Mouse (Mus musculus): ENCODE results near the gene Nme4. TPM values are rescaled to one million over a fixed set of nuclear protein-coding genes. Genes with fewer than 3 reads are reported as not detected.

Gene Nme4
- polyA plus RNA-seq, 1 experiment from 2014 or later = 68.2 TPM

- no peaks in the 10 kb centered on the region for H3K27me3 ChIP-seq (ENCODE audit: control insufficient read depth, insufficient read depth, low read length)
- 78% methylated on average over 2 of the region's 2 CpGs for WGBS
- no peak overlapping the region for H3K4me2 ChIP-seq (ENCODE audit: low read depth)
- H3K4me3 ChIP-seq (ENCODE audit: low read depth, low read length) = no peak overlapping the region
- no peaks in the 10 kb centered on the region for H3K4me1 ChIP-seq (ENCODE audit: control insufficient read depth, insufficient read depth, low read length)
- no peaks in the 10 kb centered on the region for H3K36me3 ChIP-seq (ENCODE audit: control insufficient read depth, insufficient read depth, low read length)
- H3K27ac ChIP-seq (ENCODE audit: low read depth, low read length) = no peak overlapping the region
- H3K9ac ChIP-seq (ENCODE audit: low read length) = no peak overlapping the region
- ATAC-seq (ENCODE audit: insufficient read depth, low FRiP score, low TSS enrichment) (no peak), DNase-seq (ENCODE audit: low spot score) (no peak)
- no peaks in the 10 kb centered on the region for H3K9me3 ChIP-seq (ENCODE audit: control insufficient read depth, low read length)
Measured at GRCm38 (mm10) chr17:26078851-26079250, 16.6 kb downstream of the Nme4 start.

DNA sequence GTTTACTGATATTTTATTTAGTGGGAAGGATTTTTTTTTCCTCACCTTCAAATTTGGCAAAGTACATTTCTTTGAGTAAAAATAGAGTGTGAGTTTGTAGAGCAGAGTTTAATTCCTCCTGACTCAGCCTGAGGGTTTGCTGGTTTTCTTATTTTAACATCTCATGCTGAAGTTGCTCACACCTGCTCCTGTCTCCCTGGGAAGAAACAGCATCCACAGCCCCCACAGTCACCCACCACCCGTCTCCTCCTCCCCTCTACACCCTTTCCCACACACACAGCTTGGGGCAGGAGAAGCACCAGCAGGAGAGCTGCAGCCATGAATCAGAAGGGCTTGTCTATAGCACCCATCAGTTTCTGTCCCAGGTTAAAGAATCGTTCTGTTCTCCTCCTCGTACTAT is 20.2 kb downstream of the Nme4 start:
- Histone ChIP-seq H3K36me3 (ENCODE audit: control insufficient read depth, insufficient read depth, low read length) (no peaks in the 10 kb centered on the region), H3K27me3 (ENCODE audit: control insufficient read depth, insufficient read depth, low read length) (no peaks in the 10 kb centered on the region), H3K9me3 (ENCODE audit: control insufficient read depth, low read length) (no peaks in the 10 kb centered on the region), H3K4me3 (ENCODE audit: low read depth, low read length) (no peak overlapping the region), H3K27ac (ENCODE audit: low read depth, low read length) (no peak overlapping the region), H3K9ac (ENCODE audit: low read length) (no peak overlapping the region), H3K4me1 (ENCODE audit: control insufficient read depth, insufficient read depth, low read length) (no peaks in the 10 kb centered on the region), H3K4me2 (ENCODE audit: low read depth) (no peak overlapping the region)
- WGBS = 66% methylated on average over 3 of the region's 3 CpGs
- ATAC-seq (ENCODE audit: insufficient read depth, low FRiP score, low TSS enrichment) (no peak), DNase-seq (ENCODE audit: low spot score) (no peak)

DNA sequence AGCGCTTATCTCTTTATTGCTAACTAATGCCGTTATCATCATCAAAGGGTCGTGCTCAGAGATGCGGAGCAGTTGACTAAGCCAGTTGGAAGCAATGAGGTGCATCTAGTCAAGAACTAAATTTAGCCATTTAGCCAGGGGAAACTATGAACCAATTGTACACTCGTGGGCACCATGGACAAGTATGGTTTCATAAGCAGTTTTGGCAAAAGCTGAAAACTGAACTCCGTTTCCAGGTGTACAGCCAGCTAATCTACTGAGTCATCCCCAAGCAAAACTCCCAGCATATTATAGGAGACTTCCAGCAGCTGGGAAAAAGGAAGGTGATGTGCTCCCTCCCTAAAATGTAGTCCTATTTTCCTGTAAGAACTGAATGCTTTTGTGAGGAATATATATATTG is 25.3 kb downstream of the Nme4 start:
- no peaks in the 10 kb centered on the region for H3K36me3 ChIP-seq (ENCODE audit: control insufficient read depth, insufficient read depth, low read length)
- peaks cover 22% of the 10 kb centered on the region for H3K4me1 ChIP-seq (ENCODE audit: control insufficient read depth, insufficient read depth, low read length)
- H3K9me3 ChIP-seq (ENCODE audit: control insufficient read depth, low read length) = no peaks in the 10 kb centered on the region
- H3K27ac ChIP-seq (ENCODE audit: low read depth, low read length) = no peak overlapping the region
- peak overlapping the region; percentile 99 for H3K4me2 ChIP-seq (ENCODE audit: low read depth)
- DNase-seq (ENCODE audit: low spot score) = no peak
- H3K4me3 ChIP-seq (ENCODE audit: low read depth, low read length) = peak overlapping the region; percentile 66; the same call in 1 of the 2 replicates
- no peaks in the 10 kb centered on the region for H3K27me3 ChIP-seq (ENCODE audit: control insufficient read depth, insufficient read depth, low read length)
- no peak overlapping the region; the same call in 1 of the 2 replicates for H3K9ac ChIP-seq (ENCODE audit: low read length)
- no peak for ATAC-seq (ENCODE audit: insufficient read depth, low FRiP score, low TSS enrichment)
- 42% methylated on average over 6 of the region's 6 CpGs for WGBS

DNA sequence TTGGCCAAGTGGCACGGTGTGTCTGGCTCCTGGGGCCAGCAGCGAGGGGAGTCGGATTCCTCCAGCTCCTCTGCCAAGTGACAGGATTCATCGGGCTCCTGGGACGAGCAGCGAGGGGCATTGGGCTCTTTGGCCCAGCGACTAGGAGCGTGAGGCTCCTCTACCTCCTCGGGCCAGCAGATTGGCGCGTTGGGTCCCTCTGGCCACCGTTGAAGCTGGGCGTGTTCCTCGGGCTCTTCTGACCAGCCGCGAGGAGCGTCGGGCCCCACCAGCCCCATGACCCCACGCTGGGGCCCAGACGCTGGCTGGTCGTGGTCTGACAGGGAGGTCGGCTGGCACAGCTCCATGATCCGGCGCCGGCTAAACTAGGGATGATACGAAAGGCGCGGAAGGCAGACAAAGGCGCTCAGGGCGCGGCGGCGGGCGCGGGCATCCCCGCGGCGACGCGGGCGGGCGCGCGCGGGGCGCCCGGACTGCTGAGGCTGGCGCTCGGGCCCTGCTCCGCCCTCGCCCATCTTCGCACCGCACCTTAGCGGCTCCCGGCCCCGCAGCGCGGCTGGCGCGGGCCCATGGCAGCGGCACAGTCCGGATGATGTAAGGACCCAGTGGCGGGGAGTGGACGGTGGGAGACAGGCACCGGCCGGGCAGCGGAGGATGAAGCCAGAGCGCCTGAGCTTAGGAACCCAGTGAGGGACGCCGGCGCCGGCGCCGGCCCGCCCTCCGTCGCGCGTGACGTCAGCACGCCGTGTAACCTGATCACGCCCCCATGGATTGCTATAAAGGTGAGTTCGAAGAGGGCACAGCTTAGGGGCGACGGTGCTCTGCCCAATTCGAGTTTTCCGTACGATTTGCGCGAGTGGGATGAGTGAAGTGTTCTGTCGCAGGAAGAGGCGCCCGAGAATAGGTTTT is 26.3 kb downstream of the Nme4 start, which contains the start of gene Rab11fip3:
Rab11fip3 (minus strand) TSS at position 725 of the 909 bp plus-strand sequence.
- H3K36me3 ChIP-seq (ENCODE audit: control insufficient read depth, insufficient read depth, low read length) = no peaks in the 10 kb centered on the region; the same call in 1 of the 2 replicates
- WGBS = under 1% methylated on average over 86 of the region's 94 CpGs
- peak within 1 kb of the TSS; percentile 99 for H3K4me2 ChIP-seq (ENCODE audit: low read depth)
- no peaks in the 10 kb centered on the region for H3K27me3 ChIP-seq (ENCODE audit: control insufficient read depth, insufficient read depth, low read length)
- peak within 1 kb of the TSS; percentile 66 for H3K4me3 ChIP-seq (ENCODE audit: low read depth, low read length)
- H3K4me1 ChIP-seq (ENCODE audit: control insufficient read depth, insufficient read depth, low read length) = peaks cover 25% of the 10 kb centered on the region
- DNase-seq (ENCODE audit: low spot score) = peak; percentile 93
- H3K27ac ChIP-seq (ENCODE audit: low read depth, low read length) = peak within 1 kb of the TSS; percentile 70
- peak; percentile 93 for ATAC-seq (ENCODE audit: insufficient read depth, low FRiP score, low TSS enrichment)
- no peaks in the 10 kb centered on the region for H3K9me3 ChIP-seq (ENCODE audit: control insufficient read depth, low read length)
- peak within 1 kb of the TSS; percentile 92 for H3K9ac ChIP-seq (ENCODE audit: low read length)

- Histone ChIP-seq H3K9ac (ENCODE audit: low read length) (peak overlapping the region; percentile 92), H3K27me3 (ENCODE audit: control insufficient read depth, insufficient read depth, low read length) (no peaks in the 10 kb centered on the region), H3K9me3 (ENCODE audit: control insufficient read depth, low read length) (no peaks in the 10 kb centered on the region), H3K4me1 (ENCODE audit: control insufficient read depth, insufficient read depth, low read length) (peaks cover 25% of the 10 kb centered on the region), H3K4me2 (ENCODE audit: low read depth) (peak overlapping the region; percentile 99), H3K36me3 (ENCODE audit: control insufficient read depth, insufficient read depth, low read length) (no peaks in the 10 kb centered on the region; the same call in 1 of the 2 replicates), H3K4me3 (ENCODE audit: low read depth, low read length) (peak overlapping the region; percentile 66), H3K27ac (ENCODE audit: low read depth, low read length) (no peak overlapping the region; the same call in 1 of the 2 replicates)
- WGBS = under 1% methylated on average over 44 of the region's 44 CpGs
- ATAC-seq (ENCODE audit: insufficient read depth, low FRiP score, low TSS enrichment) = 0 out of 2 replicates have a peak, but pooled peaks have one; percentile 6
- DNase-seq (ENCODE audit: low spot score) = peak; percentile 35
Measured at GRCm38 (mm10) chr17:26068024-26068830, 27.2 kb downstream of the Nme4 start.

DNA sequence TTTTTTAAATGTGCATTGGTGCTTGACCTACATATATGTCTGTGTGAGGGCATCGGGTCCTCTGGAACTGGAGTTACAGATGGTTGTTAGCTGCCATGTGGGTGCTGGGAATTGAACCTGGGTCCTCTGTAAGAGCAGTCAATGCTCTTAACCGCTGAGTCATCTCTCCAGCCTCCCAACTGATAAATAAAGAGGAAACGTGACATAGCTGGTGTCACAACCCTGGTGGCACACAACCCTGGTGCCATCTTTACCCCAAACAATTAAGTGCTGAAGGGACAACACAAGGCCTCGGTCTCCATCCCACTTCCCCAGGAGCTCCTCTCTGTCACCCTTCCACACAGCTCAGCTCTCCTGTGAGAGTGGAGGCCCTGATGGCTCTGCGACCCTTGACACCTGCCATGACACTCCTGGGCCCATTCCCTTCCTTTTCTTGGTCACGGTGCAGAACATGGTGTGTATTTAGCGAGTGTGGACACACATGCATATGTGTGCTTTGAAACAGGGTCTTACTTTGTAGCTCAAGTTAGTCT is 28.8 kb downstream of the Nme4 start:
- DNase-seq (ENCODE audit: low spot score) (no peak), ATAC-seq (ENCODE audit: insufficient read depth, low FRiP score, low TSS enrichment) (no peak)
- H3K4me1 ChIP-seq (ENCODE audit: control insufficient read depth, insufficient read depth, low read length) = peaks cover 25% of the 10 kb centered on the region
- H3K27ac ChIP-seq (ENCODE audit: low read depth, low read length) = no peak overlapping the region
- peak overlapping the region; percentile 99 for H3K4me2 ChIP-seq (ENCODE audit: low read depth)
- peak overlapping the region; percentile 66 for H3K4me3 ChIP-seq (ENCODE audit: low read depth, low read length)
- WGBS = 89% methylated on average over 7 of the region's 7 CpGs
- no peak overlapping the region for H3K9ac ChIP-seq (ENCODE audit: low read length)
- no peaks in the 10 kb centered on the region for H3K9me3 ChIP-seq (ENCODE audit: control insufficient read depth, low read length)
- no peaks in the 10 kb centered on the region; the same call in 1 of the 2 replicates for H3K36me3 ChIP-seq (ENCODE audit: control insufficient read depth, insufficient read depth, low read length)
- no peaks in the 10 kb centered on the region for H3K27me3 ChIP-seq (ENCODE audit: control insufficient read depth, insufficient read depth, low read length)

DNA sequence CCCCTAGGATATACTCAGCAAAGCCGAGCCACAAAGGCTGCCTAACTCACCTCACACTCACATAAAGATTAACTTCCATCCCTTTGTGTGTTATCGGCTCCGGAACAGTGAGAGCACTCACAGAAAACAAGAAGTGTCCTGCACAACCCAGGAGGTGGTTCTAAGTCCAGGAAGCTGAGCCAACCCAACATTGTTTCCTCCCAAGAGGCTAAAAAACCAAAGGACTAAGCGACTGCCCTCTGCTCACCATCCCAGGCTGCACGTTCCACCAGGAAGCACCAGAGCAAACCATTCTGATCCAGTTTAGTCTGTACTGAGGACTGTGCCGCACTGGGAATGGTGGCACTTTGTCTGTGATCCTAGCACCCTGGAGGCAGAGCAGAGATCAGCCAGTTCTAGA is 30.5 kb downstream of the Nme4 start:
- Histone ChIP-seq H3K4me2 (ENCODE audit: low read depth) (no peak overlapping the region), H3K27me3 (ENCODE audit: control insufficient read depth, insufficient read depth, low read length) (no peaks in the 10 kb centered on the region), H3K27ac (ENCODE audit: low read depth, low read length) (no peak overlapping the region), H3K36me3 (ENCODE audit: control insufficient read depth, insufficient read depth, low read length) (no peaks in the 10 kb centered on the region; the same call in 1 of the 2 replicates), H3K9me3 (ENCODE audit: control insufficient read depth, low read length) (no peaks in the 10 kb centered on the region), H3K4me1 (ENCODE audit: control insufficient read depth, insufficient read depth, low read length) (peaks cover 25% of the 10 kb centered on the region), H3K4me3 (ENCODE audit: low read depth, low read length) (no peak overlapping the region), H3K9ac (ENCODE audit: low read length) (no peak overlapping the region)
- 80% methylated on average over 6 of the region's 6 CpGs for WGBS
- ATAC-seq (ENCODE audit: insufficient read depth, low FRiP score, low TSS enrichment) (no peak), DNase-seq (ENCODE audit: low spot score) (no peak)

- Histone ChIP-seq H3K9me3 (ENCODE audit: control insufficient read depth, low read length) (no peaks in the 10 kb centered on the region), H3K4me3 (ENCODE audit: low read depth, low read length) (no peak overlapping the region), H3K4me2 (ENCODE audit: low read depth) (no peak overlapping the region), H3K4me1 (ENCODE audit: control insufficient read depth, insufficient read depth, low read length) (no peaks in the 10 kb centered on the region), H3K36me3 (ENCODE audit: control insufficient read depth, insufficient read depth, low read length) (no peaks in the 10 kb centered on the region; the same call in none of the 2 replicates), H3K27ac (ENCODE audit: low read depth, low read length) (no peak overlapping the region), H3K27me3 (ENCODE audit: control insufficient read depth, insufficient read depth, low read length) (no peaks in the 10 kb centered on the region), H3K9ac (ENCODE audit: low read length) (no peak overlapping the region)
- no peak for DNase-seq (ENCODE audit: low spot score)
- ATAC-seq (ENCODE audit: insufficient read depth, low FRiP score, low TSS enrichment) = no peak
- WGBS = 90% methylated on average over 9 of the region's 9 CpGs
Measured at GRCm38 (mm10) chr17:26057787-26058567, 37.4 kb downstream of the Nme4 start.
